Mouse (Mus musculus) mesoderm, embryonic 11.5 days (tissue): Measurements from ENCODE around the gene Fto.

Source experiments
- DNase-seq: peaks from one replicate; pipeline ENCODE4 v3.0.0-alpha.2; 2012; ENCODE audit warnings: low read depth, low spot score

Fto gene

GRCm38 (mm10) chr8:91561241-91561640 lies 247.9 kb downstream of the Fto start:
- no peak for DNase-seq

GRCm38 (mm10) chr8:91562600-91562999 lies 249.3 kb downstream of the Fto start:
- DNase-seq: no peak

GRCm38 (mm10) chr8:91563326-91563725 lies 250.0 kb downstream of the Fto start:
- DNase-seq: no peak

GRCm38 (mm10) chr8:91565869-91566502 lies 252.7 kb downstream of the Fto start:
- DNase-seq: peak; percentile 39

GRCm38 (mm10) chr8:91566503-91566869 lies 253.2 kb downstream of the Fto start:
- no peak for DNase-seq

GRCm38 (mm10) chr8:91569874-91570273 lies 256.5 kb downstream of the Fto start:
- DNase-seq: no peak

GRCm38 (mm10) chr8:91570809-91571208 lies 257.5 kb downstream of the Fto start:
- no peak for DNase-seq

GRCm38 (mm10) chr8:91571978-91572377 lies 258.7 kb downstream of the Fto start:
- DNase-seq: no peak

GRCm38 (mm10) chr8:91572630-91573029 lies 259.3 kb downstream of the Fto start:
- DNase-seq: no peak

GRCm38 (mm10) chr8:91575576-91575975 lies 262.3 kb downstream of the Fto start:
- peak; percentile 69 for DNase-seq

GRCm38 (mm10) chr8:91576086-91576917 lies 263.0 kb downstream of the Fto start:
- peak; percentile 74 for DNase-seq

- no peak for DNase-seq
Measured at GRCm38 (mm10) chr8:91576918-91577241, 263.6 kb downstream of the Fto start.

GRCm38 (mm10) chr8:91577605-91578004 lies 264.3 kb downstream of the Fto start:
- no peak for DNase-seq

- DNase-seq: no peak
Measured at GRCm38 (mm10) chr8:91584620-91585415, 271.5 kb downstream of the Fto start.

- DNase-seq: no peak
Measured at GRCm38 (mm10) chr8:91592436-91593105, 279.2 kb downstream of the Fto start.

- DNase-seq: no peak
Measured at GRCm38 (mm10) chr8:91593202-91593781, 280.0 kb downstream of the Fto start.

- DNase-seq: no peak
Measured at GRCm38 (mm10) chr8:91599349-91599837, 286.1 kb downstream of the Fto start.

- DNase-seq: no peak
Measured at GRCm38 (mm10) chr8:91603751-91604150, 290.4 kb downstream of the Fto start.

- DNase-seq: no peak
Measured at GRCm38 (mm10) chr8:91605901-91606300, 292.6 kb downstream of the Fto start.

GRCm38 (mm10) chr8:91607091-91607490 lies 293.8 kb downstream of the Fto start:
- no peak for DNase-seq

GRCm38 (mm10) chr8:91611191-91611590 lies 297.9 kb downstream of the Fto start:
- DNase-seq: no peak
